Mouse (Mus musculus) layer of hippocampus, adult 9-11 months (tissue): ENCODE measurements around the gene Cask.

Experiments used
- DNase-seq: peaks from one replicate; pipeline ENCODE4 v3.0.0; 2022

Cask gene

GRCm38 (mm10) chrX:13621473-13621872 is 229.7 kb downstream of the Cask start:
- no peak for DNase-seq

GRCm38 (mm10) chrX:13618476-13618875 is 232.7 kb downstream of the Cask start:
- peak; percentile 36 for DNase-seq

- DNase-seq, result no peak
Observed at GRCm38 (mm10) chrX:13617294-13617693, 233.9 kb downstream of the Cask start.

- peak; percentile 23 for DNase-seq
Observed at GRCm38 (mm10) chrX:13616726-13617125, 234.4 kb downstream of the Cask start.

- DNase-seq, result no peak
Observed at GRCm38 (mm10) chrX:13612115-13612514, 239.1 kb downstream of the Cask start.

- no peak for DNase-seq
Observed at GRCm38 (mm10) chrX:13611114-13611513, 240.1 kb downstream of the Cask start.

- DNase-seq, result no peak
Observed at GRCm38 (mm10) chrX:13607752-13608151, 243.4 kb downstream of the Cask start.

GRCm38 (mm10) chrX:13606741-13607140 is 244.4 kb downstream of the Cask start:
- peak; percentile 70 for DNase-seq

- no peak for DNase-seq
Observed at GRCm38 (mm10) chrX:13599966-13600365, 251.2 kb downstream of the Cask start.

GRCm38 (mm10) chrX:13599373-13599772 is 251.8 kb downstream of the Cask start:
- DNase-seq, result no peak

- DNase-seq, result no peak
Observed at GRCm38 (mm10) chrX:13577647-13578046, 273.5 kb downstream of the Cask start.

GRCm38 (mm10) chrX:13576606-13577005 is 274.6 kb downstream of the Cask start:
- DNase-seq, result peak; percentile 78

GRCm38 (mm10) chrX:13574872-13575271 is 276.3 kb downstream of the Cask start:
- DNase-seq, result peak; percentile 70

GRCm38 (mm10) chrX:13574298-13574697 is 276.9 kb downstream of the Cask start:
- no peak for DNase-seq

- DNase-seq, result no peak
Observed at GRCm38 (mm10) chrX:13554504-13554903, 296.7 kb downstream of the Cask start.

GRCm38 (mm10) chrX:13552288-13552687 is 298.9 kb downstream of the Cask start:
- no peak for DNase-seq

- no peak for DNase-seq
Observed at GRCm38 (mm10) chrX:13551566-13551965, 299.6 kb downstream of the Cask start.

- no peak for DNase-seq
Observed at GRCm38 (mm10) chrX:13549100-13549499, 302.1 kb downstream of the Cask start.

- no peak for DNase-seq
Observed at GRCm38 (mm10) chrX:13521288-13521687, 329.9 kb downstream of the Cask start.

- no peak for DNase-seq
Observed at GRCm38 (mm10) chrX:13520566-13520965, 330.6 kb downstream of the Cask start.

GRCm38 (mm10) chrX:13519408-13519783 is 331.8 kb downstream of the Cask start:
- no peak for DNase-seq

GRCm38 (mm10) chrX:13518781-13519407 is 332.3 kb downstream of the Cask start:
- DNase-seq, result no peak

GRCm38 (mm10) chrX:13518019-13518418 is 333.1 kb downstream of the Cask start:
- DNase-seq, result no peak

GRCm38 (mm10) chrX:13516451-13516850 is 334.7 kb downstream of the Cask start:
- no peak for DNase-seq

GRCm38 (mm10) chrX:13513864-13514263 is 337.3 kb downstream of the Cask start:
- DNase-seq, result no peak
